Mouse (Mus musculus) gastrocnemius, postnatal 14 days (tissue): ENCODE results near the gene Olfr555. TPM values are rescaled to one million over a fixed set of nuclear protein-coding genes. Genes with fewer than 3 reads are reported as not detected.
"Not testable (repeated sequence)": the region's sequence is repeated elsewhere in the genome, so short reads cannot be mapped to it uniquely, and the experiment has no call there.

Source experiments
- DNase-seq: peaks from one replicate; pipeline ENCODE4 v3.0.0; 2021; ENCODE audit warnings: mixed read lengths
- intact Hi-C: fragments of 180-260 bp; cut with DNase I; formaldehyde crosslinking; loops from one replicate; pipeline ENCODE4 v1.15.1; 2025; ENCODE audit warnings: low total_unique reads
- long read RNA-seq, 2 experiments: library from polyadenylated mRNA; stranded (forward); transcript quantifications; one replicate each; pipeline ENCODE4 v2.0.0; 2021
- total RNA-seq, 2 experiments: library from RNA; stranded (reverse); gene quantifications; 2 replicates each; pipeline ENCODE4 v1.2.3; 2021

Olfr555 gene
- total RNA-seq = not detected
- long read RNA-seq, experiment 1 = 0 reads
- long read RNA-seq, experiment 2 = 0 reads

- DNase-seq = no peak
- intact Hi-C loops = no loop called here
Measured at GRCm38 (mm10) chr7:102658523-102658922, at the start of gene Olfr555. Olfr555 (plus strand) TSS chr7:102658823.

GRCm38 (mm10) chr7:102618118-102618517, 40.5 kb upstream of the Olfr555 start, which contains the start of gene Olfr553:
Olfr553 (minus strand) TSS chr7:102618218.
- DNase-seq = no peak
- intact Hi-C loops = no loop called here

- intact Hi-C loops = no loop called here
- no peak for DNase-seq
Measured at GRCm38 (mm10) chr7:102619608-102620007, 39.0 kb upstream of the Olfr555 start.

- intact Hi-C loops, DNase-seq: not testable (repeated sequence)
Measured at GRCm38 (mm10) chr7:102620368-102620767, 38.3 kb upstream of the Olfr555 start.

GRCm38 (mm10) chr7:102636665-102637064, 22.0 kb upstream of the Olfr555 start:
- DNase-seq = no peak

GRCm38 (mm10) chr7:102638132-102638531, 20.5 kb upstream of the Olfr555 start, which contains the start of gene Olfr554:
Olfr554 (plus strand) TSS chr7:102638432.
- intact Hi-C loops = loop anchor here (5.0 kb wide), 1 partner anchor 126 kb away; no protein-coding TSS in a partner anchor
- DNase-seq = no peak

More at GRCm38 (mm10) chr7:102636665-102637064, 22.0 kb upstream of the Olfr555 start:
- intact Hi-C loops = loop anchor here (5.0 kb wide), 1 partner anchor 124 kb away; no protein-coding TSS in a partner anchor

- intact Hi-C loops, DNase-seq: not testable (repeated sequence)
Measured at GRCm38 (mm10) chr7:102644945-102645344, 13.7 kb upstream of the Olfr555 start.

- intact Hi-C loops = loop anchor here (10.0 kb wide), 1 partner anchor 260 kb away; the partner anchor contains the start of gene Olfr572
- no peak for DNase-seq
Measured at GRCm38 (mm10) chr7:102664599-102664998, 6.0 kb downstream of the Olfr555 start, which contains the start of gene Olfr556. Olfr556 (plus strand) TSS chr7:102664899.

- intact Hi-C loops = loop anchor here (10.0 kb wide), 1 partner anchor 259 kb away; the partner anchor contains the start of gene Olfr572
- no peak for DNase-seq
Measured at GRCm38 (mm10) chr7:102665378-102665777, 6.8 kb downstream of the Olfr555 start.

- intact Hi-C loops = no loop called here
Measured at GRCm38 (mm10) chr7:102676225-102676624, 17.6 kb downstream of the Olfr555 start.

GRCm38 (mm10) chr7:102681916-102682315, 23.3 kb downstream of the Olfr555 start:
- intact Hi-C loops = no loop called here
- DNase-seq = no peak

More at GRCm38 (mm10) chr7:102676225-102676624, 17.6 kb downstream of the Olfr555 start:
- no peak for DNase-seq

GRCm38 (mm10) chr7:102686944-102687501, 28.4 kb downstream of the Olfr555 start, which contains the start of gene Trim68:
Trim68 (minus strand) TSS chr7:102687327.
- intact Hi-C loops = no loop called here
- DNase-seq = peak; percentile 92

GRCm38 (mm10) chr7:102695358-102696125, 36.9 kb downstream of the Olfr555 start, which contains the start of gene Olfr557:
Olfr557 (plus strand) TSS chr7:102695910.
- DNase-seq = no peak
- intact Hi-C loops = no loop called here

- no peak for DNase-seq
- intact Hi-C loops = no loop called here
Measured at GRCm38 (mm10) chr7:102698461-102698860, 39.8 kb downstream of the Olfr555 start.

GRCm38 (mm10) chr7:102701915-102702314, 43.3 kb downstream of the Olfr555 start, which contains the start of gene Olfr558:
Olfr558 (plus strand) TSS chr7:102702215.
- DNase-seq = no peak
- intact Hi-C loops = no loop called here

Other genes with a start within 250 kb of the Olfr555 start
- gene Rrm1, start 217.1 kb upstream of the Olfr555 start, total RNA-seq = 10 to 100 TPM; 14.7 to 17.0 TPM
- not detected for gene Olfr543, start 177.1 kb upstream of the Olfr555 start, total RNA-seq
- not detected for gene Olfr544, start 170.5 kb upstream of the Olfr555 start, total RNA-seq
- not detected for gene Olfr545, start 159.2 kb upstream of the Olfr555 start, total RNA-seq
- not detected for gene Olfr547, start 124.1 kb upstream of the Olfr555 start, total RNA-seq
- gene Olfr548-ps1, start 117.9 kb upstream of the Olfr555 start, total RNA-seq = not detected
- not detected for gene Olfr549, start 109.0 kb upstream of the Olfr555 start, total RNA-seq
- gene Trim21, start 93.3 kb upstream of the Olfr555 start, total RNA-seq = 1 to 10 TPM; 3.5 to 3.7 TPM
- gene Olfr550, start 87.4 kb upstream of the Olfr555 start, total RNA-seq = under 1 TPM; 0.14 to 0.22 TPM
- gene Olfr551, start 66.9 kb upstream of the Olfr555 start, total RNA-seq = not detected
- under 1 TPM in 1 of 2 experiments, not detected in 1; 0.16 TPM for gene Olfr552, start 61.1 kb upstream of the Olfr555 start, total RNA-seq
- not detected for gene Olfr553, start 40.6 kb upstream of the Olfr555 start, total RNA-seq
- not detected for gene Olfr554, start 20.4 kb upstream of the Olfr555 start, total RNA-seq
- gene Olfr556, start 6.1 kb downstream of the Olfr555 start, total RNA-seq = not detected
- gene Trim68, start 28.5 kb downstream of the Olfr555 start, total RNA-seq = 1 to 10 TPM; 4.0 to 4.2 TPM
- not detected for gene Olfr557, start 37.1 kb downstream of the Olfr555 start, total RNA-seq
- 1 to 10 TPM; 2.5 to 2.6 TPM for gene Olfr558, start 43.4 kb downstream of the Olfr555 start, total RNA-seq
- not detected for gene Olfr33, start 60.2 kb downstream of the Olfr555 start, total RNA-seq
- not detected for gene Olfr559, start 68.7 kb downstream of the Olfr555 start, total RNA-seq
- not detected for gene Olfr560, start 100.5 kb downstream of the Olfr555 start, total RNA-seq
- under 1 TPM; 0.66 to 0.69 TPM for gene Olfr78, start 100.6 kb downstream of the Olfr555 start, total RNA-seq
- gene Olfr561, start 112.4 kb downstream of the Olfr555 start, total RNA-seq = not detected
- gene Olfr564, start 144.7 kb downstream of the Olfr555 start, total RNA-seq = not detected
- gene Olfr566, start 199.9 kb downstream of the Olfr555 start, total RNA-seq = not detected
- not detected for gene Olfr568, start 218.3 kb downstream of the Olfr555 start, total RNA-seq
- gene Olfr569, start 232.1 kb downstream of the Olfr555 start, total RNA-seq = not detected
- not detected for gene Olfr570, start 235.8 kb downstream of the Olfr555 start, total RNA-seq